Mouse (Mus musculus): ENCODE results near the gene Fnip2. TPM values are rescaled to one million over a fixed set of nuclear protein-coding genes. Genes with fewer than 3 reads are reported as not detected.

Gene Fnip2
- polyA plus RNA-seq, 1 experiment: 10.2 TPM

- no peak for DNase-seq (ENCODE audit: extremely low spot score in 1 of 2, low spot score in 1 of 2)
Observed at GRCm38 (mm10) chr3:79433593-79433992, 134.0 kb downstream of the Fnip2 start.

- DNase-seq (ENCODE audit: extremely low spot score in 1 of 2, low spot score in 1 of 2): peak in 1 of 2 experiments; percentile 57
Observed at GRCm38 (mm10) chr3:79425441-79425840, 142.2 kb downstream of the Fnip2 start.

- no peak for DNase-seq (ENCODE audit: extremely low spot score in 1 of 2, low spot score in 1 of 2)
Observed at GRCm38 (mm10) chr3:79418921-79419320, 148.7 kb downstream of the Fnip2 start.

GRCm38 (mm10) chr3:79416944-79417680 lies 150.5 kb downstream of the Fnip2 start:
- no peak for DNase-seq (ENCODE audit: extremely low spot score in 1 of 2, low spot score in 1 of 2)

GRCm38 (mm10) chr3:79415929-79416328 lies 151.7 kb downstream of the Fnip2 start:
- no peak for DNase-seq (ENCODE audit: extremely low spot score in 1 of 2, low spot score in 1 of 2)

GRCm38 (mm10) chr3:79415081-79415480 lies 152.5 kb downstream of the Fnip2 start:
- DNase-seq (ENCODE audit: extremely low spot score in 1 of 2, low spot score in 1 of 2): no peak

- DNase-seq (ENCODE audit: extremely low spot score in 1 of 2, low spot score in 1 of 2): no peak
Observed at GRCm38 (mm10) chr3:79413492-79413891, 154.1 kb downstream of the Fnip2 start.

- no peak for DNase-seq (ENCODE audit: extremely low spot score in 1 of 2, low spot score in 1 of 2)
Observed at GRCm38 (mm10) chr3:79411666-79412065, 155.9 kb downstream of the Fnip2 start.

- DNase-seq (ENCODE audit: extremely low spot score in 1 of 2, low spot score in 1 of 2): no peak
Observed at GRCm38 (mm10) chr3:79410629-79410995, 157.0 kb downstream of the Fnip2 start.

- DNase-seq (ENCODE audit: extremely low spot score in 1 of 2, low spot score in 1 of 2): no peak
Observed at GRCm38 (mm10) chr3:79409927-79410628, 157.5 kb downstream of the Fnip2 start.

GRCm38 (mm10) chr3:79408546-79408945 lies 159.1 kb downstream of the Fnip2 start:
- DNase-seq (ENCODE audit: extremely low spot score in 1 of 2, low spot score in 1 of 2): no peak

Other genes with a start within 250 kb of the Fnip2 start
- not detected in 2 replicates for gene Gm17359, start 231.1 kb downstream of the Fnip2 start, polyA plus RNA-seq (2012; rRNA removed)
- 86.2 and 91.4 TPM in 2 replicates for gene Ppid, start 23.5 kb upstream of the Fnip2 start, polyA plus RNA-seq (2012; rRNA removed)
- 1.9 and 2.2 TPM in 2 replicates for gene 4930579G24Rik, start 61.3 kb upstream of the Fnip2 start, polyA plus RNA-seq (2012; rRNA removed)
- gene Etfdh, start 61.7 kb upstream of the Fnip2 start, polyA plus RNA-seq (2012; rRNA removed): 26.8 and 29.2 TPM in 2 replicates
- 9.5 and 11.8 TPM in 2 replicates for gene Rxfp1, start 170.1 kb upstream of the Fnip2 start, polyA plus RNA-seq (2012; rRNA removed)